Mouse (Mus musculus) limb, embryonic 14.5 days (tissue): ENCODE results near the gene Prkn. TPM values are rescaled to one million over a fixed set of nuclear protein-coding genes. Genes with fewer than 3 reads are reported as not detected.

Source experiments
- ATAC-seq: fragments of 200-750 bp; cut with Nextera tagmentation; 2 replicates; pipeline ENCODE4 v1.8.0; 2017; ENCODE audit warnings: low read depth, moderate number of reproducible peaks, moderate TSS enrichment; ENCODE audit not compliant: low FRiP score
- DNase-seq: peaks from one replicate; pipeline ENCODE4 v3.0.0-alpha.2; 2015; ENCODE audit warnings: low spot score
- H3K27ac ChIP-seq: fragments of 300-500 bp; sonication (generic); replicated peaks from 2 replicates; pipeline ENCODE4 v1.5.1; 2014; ENCODE audit warnings: low read depth, mild to moderate bottlenecking, low read length, moderate library complexity, mixed read lengths
- H3K27me3 ChIP-seq: fragments of 300-500 bp; sonication (generic); 2 replicates; pipeline ENCODE4 v1.6.1; 2014; ENCODE audit warnings: low read length, mixed read lengths; ENCODE audit not compliant: control insufficient read depth, insufficient read depth
- H3K36me3 ChIP-seq: fragments of 300-500 bp; sonication (generic); 2 replicates; pipeline ENCODE4 v1.6.1; 2014; ENCODE audit warnings: mild to moderate bottlenecking, low read length, moderate library complexity, mixed read lengths; ENCODE audit not compliant: control insufficient read depth, insufficient read depth
- H3K4me1 ChIP-seq: fragments of 300-500 bp; sonication (generic); 2 replicates; pipeline ENCODE4 v1.6.1; 2014; ENCODE audit warnings: antibody characterized with exemption, low read length, mixed read lengths; ENCODE audit not compliant: control insufficient read depth, insufficient read depth
- H3K4me2 ChIP-seq: fragments of 300-500 bp; sonication (generic); replicated peaks from 2 replicates; pipeline ENCODE4 v1.6.1; 2014; ENCODE audit warnings: low read depth, mild to moderate bottlenecking, low read length, moderate library complexity; ENCODE audit not compliant: severe bottlenecking
- H3K4me3 ChIP-seq: fragments of 300-500 bp; sonication (generic); replicated peaks from 2 replicates; pipeline ENCODE4 v1.5.1; 2014; ENCODE audit warnings: low read length
- H3K9ac ChIP-seq: fragments of 300-500 bp; sonication (generic); 2 replicates; pipeline ENCODE4 v1.6.1; 2014; ENCODE audit warnings: mild to moderate bottlenecking, low read depth, low read length, moderate library complexity; ENCODE audit not compliant: severe bottlenecking
- H3K9me3 ChIP-seq: fragments of 300-500 bp; sonication (generic); 2 replicates; pipeline ENCODE4 v1.6.1; 2016; ENCODE audit warnings: low read length; ENCODE audit not compliant: control insufficient read depth
- POLR2A ChIP-seq: fragments of 200-500 bp; IDR thresholded peaks from 2 replicates; pipeline ENCODE4 v1.8.0; 2012; ENCODE audit warnings: inconsistent platforms, mild to moderate bottlenecking, moderate library complexity, borderline replicate concordance; ENCODE audit not compliant: insufficient read depth, insufficient read length; ENCODE audit errors: extremely low read depth
- WGBS: fragments of 180-500 bp; shearing (Covaris S2); extraction: QIAGEN DNeasy Blood & Tissue Kit; methylation state at CpG from one replicate; pipeline ENCODE4 v1.1.7; 2014; 5-methylcytosine and 5-hydroxymethylcytosine counted together
- polyA plus RNA-seq, 2 experiments: library from polyadenylated mRNA; depleted of rRNA in 1 of 2; stranded (reverse) in 1 of 2; unstranded in 1 of 2; fragments of >200 nt; fragmentation: Nextera tagmentation in 1 of 2; extraction: Ambion mirVana in 1 of 2; gene quantifications; 2 replicates each; pipeline versions ENCODE4 v1.2.1 to v1.2.3; 2012 to 2014

Gene Prkn
- polyA plus RNA-seq, 2 experiments, result 2.3 to 2.7 TPM

- 89% methylated on average over 4 of the region's 4 CpGs for WGBS
- H3K4me3 ChIP-seq, result no peak overlapping the region
- H3K9me3 ChIP-seq, result no peaks in the 10 kb centered on the region
- no peak overlapping the region for H3K27ac ChIP-seq
- no peaks in the 10 kb centered on the region for H3K4me1 ChIP-seq
- no peaks in the 10 kb centered on the region for H3K36me3 ChIP-seq
- TF ChIP-seq POLR2A, result no peak
- H3K9ac ChIP-seq, result no peak overlapping the region
- no peaks in the 10 kb centered on the region for H3K27me3 ChIP-seq
- no peak for DNase-seq
- no peak for ATAC-seq
- no peak overlapping the region for H3K4me2 ChIP-seq
Observed at GRCm38 (mm10) chr17:11931641-11932040, 1091.5 kb downstream of the Prkn start.

GRCm38 (mm10) chr17:11933737-11934136, 1093.6 kb downstream of the Prkn start:
- no peak overlapping the region for H3K9ac ChIP-seq
- no peak for ATAC-seq
- 59% methylated on average over 5 of the region's 5 CpGs for WGBS
- H3K4me2 ChIP-seq, result no peak overlapping the region
- no peak for DNase-seq
- H3K36me3 ChIP-seq, result no peaks in the 10 kb centered on the region
- no peaks in the 10 kb centered on the region for H3K4me1 ChIP-seq
- no peak overlapping the region for H3K4me3 ChIP-seq
- H3K9me3 ChIP-seq, result no peaks in the 10 kb centered on the region
- no peak for TF ChIP-seq POLR2A
- H3K27me3 ChIP-seq, result no peaks in the 10 kb centered on the region
- H3K27ac ChIP-seq, result no peak overlapping the region

- DNase-seq (no peak), ATAC-seq (no peak)
- H3K4me2 ChIP-seq, result no peak overlapping the region
- 82% methylated on average over 3 of the region's 3 CpGs for WGBS
- no peak overlapping the region for H3K9ac ChIP-seq
- no peaks in the 10 kb centered on the region for H3K4me1 ChIP-seq
- H3K27me3 ChIP-seq, result no peaks in the 10 kb centered on the region
- no peak for TF ChIP-seq POLR2A
- H3K9me3 ChIP-seq, result no peaks in the 10 kb centered on the region
- H3K36me3 ChIP-seq, result no peaks in the 10 kb centered on the region
- no peak overlapping the region for H3K27ac ChIP-seq
- H3K4me3 ChIP-seq, result no peak overlapping the region
Observed at GRCm38 (mm10) chr17:11947436-11947835, 1107.3 kb downstream of the Prkn start.

GRCm38 (mm10) chr17:11949551-11950197, 1109.5 kb downstream of the Prkn start:
- Histone ChIP-seq H3K4me2 (no peak overlapping the region), H3K36me3 (no peaks in the 10 kb centered on the region), H3K4me1 (no peaks in the 10 kb centered on the region), H3K27ac (no peak overlapping the region), H3K27me3 (no peaks in the 10 kb centered on the region), H3K9ac (no peak overlapping the region), H3K4me3 (no peak overlapping the region), H3K9me3 (no peaks in the 10 kb centered on the region)
- DNase-seq, result no peak
- ATAC-seq, result no peak
- 65% methylated on average over 10 of the region's 10 CpGs for WGBS
- no peak for TF ChIP-seq POLR2A

- 66% methylated on average over 8 of the region's 8 CpGs for WGBS
- no peak for DNase-seq
Observed at GRCm38 (mm10) chr17:11950198-11950594, 1110.0 kb downstream of the Prkn start.

More at GRCm38 (mm10) chr17:11950198-11950594, 1110.0 kb downstream of the Prkn start:
- Histone ChIP-seq H3K27me3 (no peaks in the 10 kb centered on the region), H3K4me2 (no peak overlapping the region), H3K4me3 (no peak overlapping the region), H3K4me1 (no peaks in the 10 kb centered on the region), H3K27ac (no peak overlapping the region), H3K9me3 (no peaks in the 10 kb centered on the region), H3K9ac (no peak overlapping the region), H3K36me3 (no peaks in the 10 kb centered on the region)
- no peak for TF ChIP-seq POLR2A
- no peak for ATAC-seq
